Mouse (Mus musculus): Measurements from ENCODE around the gene Rpl6.
"Not testable (repeated sequence)": the region's sequence is repeated elsewhere in the genome, so short reads cannot be mapped to it uniquely, and the experiment has no call there.

Gene Rpl6

GRCm38 (mm10) chr5:121196764-121197163 is 7.5 kb upstream of the Rpl6 start:
- in situ Hi-C loops (cut with MboI; ENCODE audit: low sequenced_read_pairs): no loop called here

- in situ Hi-C loops (cut with MboI; ENCODE audit: low sequenced_read_pairs): no loop called here
These were observed 6.9 kb upstream of the Rpl6 start for GRCm38 (mm10) chr5:121197337-121197736.

GRCm38 (mm10) chr5:121198376-121198775 is 5.9 kb upstream of the Rpl6 start:
- in situ Hi-C loops (cut with MboI; ENCODE audit: low sequenced_read_pairs): no loop called here

GRCm38 (mm10) chr5:121201739-121202138 is 2.5 kb upstream of the Rpl6 start:
- in situ Hi-C loops (cut with MboI; ENCODE audit: low sequenced_read_pairs): no loop called here

- in situ Hi-C loops (cut with MboI; ENCODE audit: low sequenced_read_pairs): no loop called here
These were observed 1.8 kb upstream of the Rpl6 start for GRCm38 (mm10) chr5:121202467-121202866.

- in situ Hi-C loops (cut with MboI; ENCODE audit: low sequenced_read_pairs): not testable (repeated sequence)
These were observed 1.4 kb downstream of the Rpl6 start for GRCm38 (mm10) chr5:121205537-121206130.

GRCm38 (mm10) chr5:121206540-121206939 is 2.3 kb downstream of the Rpl6 start:
- in situ Hi-C loops (cut with MboI; ENCODE audit: low sequenced_read_pairs): no loop called here

- in situ Hi-C loops (cut with MboI; ENCODE audit: low sequenced_read_pairs): no loop called here
These were observed 2.7 kb downstream of the Rpl6 start for GRCm38 (mm10) chr5:121206984-121207383.

GRCm38 (mm10) chr5:121209755-121210600 is 5.7 kb downstream of the Rpl6 start:
- in situ Hi-C loops (cut with MboI; ENCODE audit: low sequenced_read_pairs): no loop called here

GRCm38 (mm10) chr5:121210601-121210924 is 6.3 kb downstream of the Rpl6 start:
- in situ Hi-C loops (cut with MboI; ENCODE audit: low sequenced_read_pairs): no loop called here

- in situ Hi-C loops (cut with MboI; ENCODE audit: low sequenced_read_pairs): no loop called here
These were observed 7.8 kb downstream of the Rpl6 start for GRCm38 (mm10) chr5:121212108-121212507.

- in situ Hi-C loops (cut with MboI; ENCODE audit: low sequenced_read_pairs): no loop called here
These were observed 10.4 kb downstream of the Rpl6 start for GRCm38 (mm10) chr5:121214707-121215106.

GRCm38 (mm10) chr5:121215380-121216125 is 11.3 kb downstream of the Rpl6 start:
- in situ Hi-C loops (cut with MboI; ENCODE audit: low sequenced_read_pairs): no loop called here

GRCm38 (mm10) chr5:121216126-121216446 is 11.8 kb downstream of the Rpl6 start:
- in situ Hi-C loops (cut with MboI; ENCODE audit: low sequenced_read_pairs): no loop called here

- in situ Hi-C loops (cut with MboI; ENCODE audit: low sequenced_read_pairs): not testable (repeated sequence)
These were observed 12.5 kb downstream of the Rpl6 start for GRCm38 (mm10) chr5:121216584-121217312.

- in situ Hi-C loops (cut with MboI; ENCODE audit: low sequenced_read_pairs): no loop called here
These were observed 13.0 kb downstream of the Rpl6 start for GRCm38 (mm10) chr5:121217313-121217634.

GRCm38 (mm10) chr5:121219190-121219589 is 14.9 kb downstream of the Rpl6 start:
- in situ Hi-C loops (cut with MboI; ENCODE audit: low sequenced_read_pairs): no loop called here

GRCm38 (mm10) chr5:121219980-121220731 is 15.9 kb downstream of the Rpl6 start, which contains the start of gene Hectd4:
TSS of gene Hectd4 (plus strand) at chr5:121220219.
- in situ Hi-C loops (cut with MboI; ENCODE audit: low sequenced_read_pairs): no loop called here

GRCm38 (mm10) chr5:121220732-121221301 is 16.5 kb downstream of the Rpl6 start:
- in situ Hi-C loops (cut with MboI; ENCODE audit: low sequenced_read_pairs): no loop called here

- in situ Hi-C loops (cut with MboI; ENCODE audit: low sequenced_read_pairs): no loop called here
These were observed 17.1 kb downstream of the Rpl6 start for GRCm38 (mm10) chr5:121221328-121221850.
